Mouse (Mus musculus): ENCODE measurements around the gene Churc1. TPM values are rescaled to one million over a fixed set of nuclear protein-coding genes. Genes with fewer than 3 reads are reported as not detected.

Churc1 gene
- polyA plus RNA-seq, 1 experiment from 2014 or later, result 87.2 TPM

- H3K27ac ChIP-seq, result no peak overlapping the region
- no peak overlapping the region for H3K4me3 ChIP-seq (replicated peaks)
- no peak overlapping the region for H3K9ac ChIP-seq (replicated peaks)
- WGBS, result 42% methylated on average over 4 of the region's 4 CpGs
- peaks cover 24% of the 10 kb centered on the region for H3K27me3 ChIP-seq
- H3K4me1 ChIP-seq (replicated peaks), result peaks cover 39% of the 10 kb centered on the region
- no peak overlapping the region for H3K4me2 ChIP-seq
- no peak for ATAC-seq (ENCODE audit: insufficient number of reproducible peaks, insufficient read depth, low FRiP score, low TSS enrichment, low read depth)
- no peaks in the 10 kb centered on the region for H3K9me3 ChIP-seq
- no peaks in the 10 kb centered on the region for H3K36me3 ChIP-seq
Observed at GRCm38 (mm10) chr12:76816720-76817119, 51.4 kb downstream of the Churc1 start.

- Histone ChIP-seq H3K27me3 (peaks cover 28% of the 10 kb centered on the region), H3K4me2 (no peak overlapping the region), H3K27ac (no peak overlapping the region), H3K36me3 (no peaks in the 10 kb centered on the region), H3K9ac (replicated peaks) (no peak overlapping the region), H3K4me1 (replicated peaks) (peaks cover 41% of the 10 kb centered on the region), H3K9me3 (no peaks in the 10 kb centered on the region), H3K4me3 (replicated peaks) (no peak overlapping the region)
- no peak for ATAC-seq (ENCODE audit: insufficient number of reproducible peaks, insufficient read depth, low FRiP score, low TSS enrichment, low read depth)
- 50% methylated on average over 4 of the region's 4 CpGs for WGBS
Observed at GRCm38 (mm10) chr12:76817176-76817575, 51.8 kb downstream of the Churc1 start.

GRCm38 (mm10) chr12:76818120-76818519, 52.8 kb downstream of the Churc1 start:
- no peak overlapping the region for H3K27ac ChIP-seq
- H3K4me1 ChIP-seq (replicated peaks), result peaks cover 45% of the 10 kb centered on the region
- no peak overlapping the region for H3K9ac ChIP-seq (replicated peaks)
- H3K36me3 ChIP-seq, result no peaks in the 10 kb centered on the region
- H3K4me2 ChIP-seq, result no peak overlapping the region
- peaks cover 33% of the 10 kb centered on the region for H3K27me3 ChIP-seq
- no peak overlapping the region for H3K4me3 ChIP-seq (replicated peaks)
- WGBS, result 57% methylated on average over 4 of the region's 4 CpGs
- H3K9me3 ChIP-seq, result no peaks in the 10 kb centered on the region
- ATAC-seq (ENCODE audit: insufficient number of reproducible peaks, insufficient read depth, low FRiP score, low TSS enrichment, low read depth), result no peak

GRCm38 (mm10) chr12:76818908-76819307, 53.6 kb downstream of the Churc1 start:
- H3K27me3 ChIP-seq, result peaks cover 39% of the 10 kb centered on the region
- H3K4me2 ChIP-seq, result no peak overlapping the region
- no peaks in the 10 kb centered on the region for H3K36me3 ChIP-seq
- H3K9me3 ChIP-seq, result no peaks in the 10 kb centered on the region
- ATAC-seq (ENCODE audit: insufficient number of reproducible peaks, insufficient read depth, low FRiP score, low TSS enrichment, low read depth), result no peak
- no peak overlapping the region for H3K4me3 ChIP-seq (replicated peaks)
- H3K4me1 ChIP-seq (replicated peaks), result peaks cover 45% of the 10 kb centered on the region
- 79% methylated on average over 9 of the region's 9 CpGs for WGBS
- no peak overlapping the region for H3K9ac ChIP-seq (replicated peaks)
- H3K27ac ChIP-seq, result no peak overlapping the region

GRCm38 (mm10) chr12:76819816-76820215, 54.5 kb downstream of the Churc1 start:
- no peak for ATAC-seq (ENCODE audit: insufficient number of reproducible peaks, insufficient read depth, low FRiP score, low TSS enrichment, low read depth)
- Histone ChIP-seq H3K4me2 (no peak overlapping the region), H3K27ac (no peak overlapping the region), H3K9me3 (no peaks in the 10 kb centered on the region), H3K4me3 (replicated peaks) (no peak overlapping the region), H3K27me3 (peaks cover 47% of the 10 kb centered on the region), H3K36me3 (no peaks in the 10 kb centered on the region), H3K9ac (replicated peaks) (no peak overlapping the region), H3K4me1 (replicated peaks) (peaks cover 41% of the 10 kb centered on the region)
- 75% methylated on average over 6 of the region's 6 CpGs for WGBS

GRCm38 (mm10) chr12:76820615-76821014, 55.3 kb downstream of the Churc1 start:
- H3K4me1 ChIP-seq (replicated peaks), result peaks cover 37% of the 10 kb centered on the region
- H3K36me3 ChIP-seq, result no peaks in the 10 kb centered on the region
- no peak overlapping the region for H3K27ac ChIP-seq
- 46% methylated on average over 4 of the region's 4 CpGs for WGBS
- peak overlapping the region; percentile 93; the same call in 1 of the 2 replicates for H3K4me2 ChIP-seq
- H3K27me3 ChIP-seq, result peaks cover 50% of the 10 kb centered on the region
- H3K9ac ChIP-seq (replicated peaks), result no peak overlapping the region
- H3K9me3 ChIP-seq, result no peaks in the 10 kb centered on the region
- H3K4me3 ChIP-seq (replicated peaks), result no peak overlapping the region
- ATAC-seq (ENCODE audit: insufficient number of reproducible peaks, insufficient read depth, low FRiP score, low TSS enrichment, low read depth), result no peak

- Histone ChIP-seq H3K9me3 (no peaks in the 10 kb centered on the region), H3K4me3 (replicated peaks) (peak overlapping the region; percentile 71), H3K27me3 (peaks cover 50% of the 10 kb centered on the region), H3K4me1 (replicated peaks) (peaks cover 24% of the 10 kb centered on the region), H3K27ac (no peak overlapping the region), H3K36me3 (no peaks in the 10 kb centered on the region), H3K4me2 (peak overlapping the region; percentile 93), H3K9ac (replicated peaks) (peak overlapping the region; percentile 90)
- under 1% methylated on average over 66 of the region's 66 CpGs for WGBS
- peak; percentile 43 for ATAC-seq (ENCODE audit: insufficient number of reproducible peaks, insufficient read depth, low FRiP score, low TSS enrichment, low read depth)
Observed at GRCm38 (mm10) chr12:76822002-76822650, 56.8 kb downstream of the Churc1 start.

GRCm38 (mm10) chr12:76822651-76823041, 57.3 kb downstream of the Churc1 start, which contains the start of gene Rab15:
Gene Rab15, minus strand, starts transcription at chr12:76822908.
- 2% methylated on average over 17 of the region's 17 CpGs for whole genome bisulfite sequencing
- peak within 1 kb of the TSS; percentile 93 for H3K4me2 ChIP-seq
- no peaks in the 10 kb centered on the region for H3K36me3 ChIP-seq
- H3K9me3 ChIP-seq, result no peaks in the 10 kb centered on the region
- H3K4me3 ChIP-seq (replicated peaks), result peak within 1 kb of the TSS; percentile 71
- ATAC-seq (ENCODE audit: insufficient number of reproducible peaks, insufficient read depth, low FRiP score, low TSS enrichment, low read depth), result peak; percentile 43; the same call in 1 of the 2 replicates
- peak within 1 kb of the TSS; percentile 90 for H3K9ac ChIP-seq (replicated peaks)
- no peak within 1 kb of the TSS for H3K27ac ChIP-seq
- peaks cover 22% of the 10 kb centered on the region for H3K4me1 ChIP-seq (replicated peaks)
- H3K27me3 ChIP-seq, result peaks cover 50% of the 10 kb centered on the region

GRCm38 (mm10) chr12:76825283-76825682, 59.9 kb downstream of the Churc1 start:
- H3K4me1 ChIP-seq (replicated peaks), result peaks cover 18% of the 10 kb centered on the region; the same call in 1 of the 2 replicates
- H3K27me3 ChIP-seq, result peaks cover 40% of the 10 kb centered on the region
- H3K9me3 ChIP-seq, result no peaks in the 10 kb centered on the region
- H3K27ac ChIP-seq, result no peak overlapping the region
- no peak overlapping the region for H3K4me2 ChIP-seq
- WGBS, result 83% methylated on average over 4 of the region's 4 CpGs
- no peak for ATAC-seq (ENCODE audit: insufficient number of reproducible peaks, insufficient read depth, low FRiP score, low TSS enrichment, low read depth)
- H3K9ac ChIP-seq (replicated peaks), result no peak overlapping the region
- H3K36me3 ChIP-seq, result no peaks in the 10 kb centered on the region
- H3K4me3 ChIP-seq (replicated peaks), result no peak overlapping the region

- Histone ChIP-seq H3K9ac (replicated peaks) (no peak overlapping the region), H3K27ac (no peak overlapping the region), H3K27me3 (no peaks in the 10 kb centered on the region; the same call in 1 of the 2 replicates), H3K4me2 (no peak overlapping the region), H3K4me1 (replicated peaks) (no peaks in the 10 kb centered on the region), H3K36me3 (no peaks in the 10 kb centered on the region), H3K4me3 (replicated peaks) (no peak overlapping the region), H3K9me3 (no peaks in the 10 kb centered on the region)
- ATAC-seq (ENCODE audit: insufficient number of reproducible peaks, insufficient read depth, low FRiP score, low TSS enrichment, low read depth), result no peak
- WGBS, result 6% methylated on average over 3 of the region's 3 CpGs
Observed at GRCm38 (mm10) chr12:76832704-76833103, 67.4 kb downstream of the Churc1 start.

Data from limb, embryonic 12.5 days (tissue).